Mouse (Mus musculus) intestine, embryonic 15.5 days (tissue): ENCODE measurements around the gene Gm3317. TPM values are rescaled to one million over a fixed set of nuclear protein-coding genes. Genes with fewer than 3 reads are reported as not detected.
"Not testable (repeated sequence)": the region's sequence is repeated elsewhere in the genome, so short reads cannot be mapped to it uniquely, and the experiment has no call there.

ENCODE experiments used
- ATAC-seq: fragments of 200-750 bp; cut with Nextera tagmentation; 2 replicates; pipeline ENCODE4 v1.8.0; 2017; ENCODE audit warnings: moderate TSS enrichment, moderate library complexity
- H3K27ac ChIP-seq: fragments of 300-500 bp; sonication (generic); 2 replicates; pipeline ENCODE4 v1.5.1; 2015; ENCODE audit warnings: mild to moderate bottlenecking, inconsistent platforms
- H3K27me3 ChIP-seq: fragments of 300-500 bp; sonication (generic); replicated peaks from 2 replicates; pipeline ENCODE4 v1.6.1; 2015; ENCODE audit warnings: inconsistent platforms
- H3K36me3 ChIP-seq: fragments of 300-500 bp; sonication (generic); 2 replicates; pipeline ENCODE4 v1.6.1; 2015; ENCODE audit warnings: inconsistent platforms
- H3K4me1 ChIP-seq: fragments of 300-500 bp; sonication (generic); replicated peaks from 2 replicates; pipeline ENCODE4 v1.6.1; 2015; ENCODE audit warnings: inconsistent platforms
- H3K4me2 ChIP-seq: fragments of 300-500 bp; sonication (generic); replicated peaks from 2 replicates; pipeline ENCODE4 v1.6.1; 2015; ENCODE audit warnings: mild to moderate bottlenecking, inconsistent platforms
- H3K4me3 ChIP-seq: fragments of 300-500 bp; sonication (generic); replicated peaks from 2 replicates; pipeline ENCODE4 v1.5.1; 2015; ENCODE audit warnings: inconsistent platforms
- H3K9ac ChIP-seq: fragments of 300-500 bp; sonication (generic); 2 replicates; pipeline ENCODE4 v1.6.1; 2015; ENCODE audit warnings: inconsistent platforms
- H3K9me3 ChIP-seq: fragments of 300-500 bp; sonication (generic); 2 replicates; pipeline ENCODE4 v1.6.1; 2016; ENCODE audit warnings: inconsistent platforms
- WGBS: fragments of 180-500 bp; shearing (Covaris S2); methylation state at CpG from one replicate; pipeline ENCODE4 v1.1.7; 2015; 5-methylcytosine and 5-hydroxymethylcytosine counted together
- polyA plus RNA-seq: library from polyadenylated mRNA; unstranded; fragments of >200 nt; fragmentation: Nextera tagmentation; extraction: Ambion mirVana; gene quantifications from 2 replicates; pipeline ENCODE4 v1.2.1, GENCODE M21; 2015

Gm3317 gene
- polyA plus RNA-seq: not detected in 2 replicates

GRCm38 (mm10) chr14:5164235-5164634 lies at the start of gene Gm3317:
Gene Gm3317, plus strand, starts transcription at chr14:5164535.
- H3K27ac ChIP-seq, H3K9me3 ChIP-seq, H3K9ac ChIP-seq, H3K4me2 ChIP-seq, ATAC-seq, H3K4me1 ChIP-seq, H3K27me3 ChIP-seq, H3K36me3 ChIP-seq, H3K4me3 ChIP-seq: not testable (repeated sequence)
- WGBS: no CpG with 5 or more reads among the region's 1 CpGs

DNA sequence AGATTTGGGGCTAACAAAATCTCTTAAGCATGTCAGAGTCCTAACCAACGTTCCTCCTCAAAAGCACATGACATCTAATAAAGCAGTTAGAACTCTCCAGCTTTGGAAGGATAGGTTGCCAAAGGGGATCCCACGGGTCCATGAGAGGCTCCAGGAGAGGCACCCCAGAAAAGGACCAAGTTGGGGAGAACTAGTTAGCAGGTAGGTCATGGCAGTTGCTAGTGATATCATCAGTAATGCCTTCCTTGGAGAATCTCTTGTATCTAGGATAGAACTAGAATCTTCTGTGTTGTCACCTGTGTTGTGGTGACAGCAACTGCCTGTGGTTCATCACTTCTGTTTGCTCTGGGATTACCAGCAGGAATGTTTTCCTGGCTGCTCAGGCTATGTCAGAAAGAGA lies 33.1 kb upstream of the Gm3317 start, which contains the start of gene Gm8279:
TSS of gene Gm8279 (plus strand) at position 301 of the 400 bp plus-strand sequence.
- not testable (repeated sequence) for H3K27me3 ChIP-seq, H3K36me3 ChIP-seq, H3K4me3 ChIP-seq, H3K4me1 ChIP-seq, H3K9me3 ChIP-seq, ATAC-seq, H3K27ac ChIP-seq, H3K9ac ChIP-seq, H3K4me2 ChIP-seq
- WGBS: 78% methylated on average over 2 of the region's 2 CpGs

DNA sequence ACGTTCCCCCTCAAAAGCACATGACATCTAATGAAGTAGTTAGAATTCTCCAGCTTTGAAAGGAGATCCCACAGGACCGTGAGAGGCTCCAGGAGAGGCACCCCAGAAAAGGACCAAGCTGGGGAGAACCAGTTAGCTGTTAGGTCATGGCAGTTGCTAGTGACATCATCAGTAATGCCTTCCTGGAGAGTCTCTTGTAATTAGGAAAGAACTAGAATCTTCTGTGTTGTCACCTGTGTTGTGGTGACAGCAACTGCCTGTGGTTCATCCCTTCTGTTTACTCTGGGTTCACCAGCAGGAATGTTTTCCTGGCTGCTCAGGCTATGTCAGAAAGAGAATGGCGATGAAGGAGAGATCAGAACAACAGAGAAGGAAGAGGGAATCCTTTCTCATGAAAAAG lies 21.2 kb downstream of the Gm3317 start, which contains the start of gene Gm8271:
TSS of gene Gm8271 (plus strand) at position 301 of the 400 bp plus-strand sequence.
- not testable (repeated sequence) for H3K9me3 ChIP-seq, H3K9ac ChIP-seq, H3K27me3 ChIP-seq, H3K4me1 ChIP-seq, H3K4me2 ChIP-seq, H3K27ac ChIP-seq, H3K36me3 ChIP-seq, H3K4me3 ChIP-seq, ATAC-seq
- WGBS: no CpG with 5 or more reads among the region's 3 CpGs

Other genes with a start within 250 kb of the Gm3317 start
- not detected in 2 replicates for gene Gm8297, start 180.6 kb upstream of the Gm3317 start, polyA plus RNA-seq
- not detected in 2 replicates for gene Gm3298, start 148.6 kb upstream of the Gm3317 start, polyA plus RNA-seq
- not detected in 2 replicates for gene 4930555G01Rik, start 113.9 kb upstream of the Gm3317 start, polyA plus RNA-seq
- gene Gm8281, start 93.5 kb upstream of the Gm3317 start, polyA plus RNA-seq: 0.37 and 0.53 TPM in 2 replicates
- gene Gm8279, start 33.0 kb upstream of the Gm3317 start, polyA plus RNA-seq: not detected in 2 replicates
- not detected in 2 replicates for gene Gm8271, start 21.3 kb downstream of the Gm3317 start, polyA plus RNA-seq
- gene Gm3526, start 96.0 kb downstream of the Gm3317 start, polyA plus RNA-seq: not detected in 2 replicates
- not detected in 2 replicates for gene Gm3542, start 170.4 kb downstream of the Gm3317 start, polyA plus RNA-seq
- gene Gm3500, start 224.5 kb downstream of the Gm3317 start, polyA plus RNA-seq: not detected in 2 replicates